Mouse (Mus musculus): ENCODE measurements around the gene Pias1. TPM values are rescaled to one million over a fixed set of nuclear protein-coding genes. Genes with fewer than 3 reads are reported as not detected.

Gene Pias1
- polyA plus RNA-seq, 1 experiment from 2014 or later, result 56.1 TPM

DNA sequence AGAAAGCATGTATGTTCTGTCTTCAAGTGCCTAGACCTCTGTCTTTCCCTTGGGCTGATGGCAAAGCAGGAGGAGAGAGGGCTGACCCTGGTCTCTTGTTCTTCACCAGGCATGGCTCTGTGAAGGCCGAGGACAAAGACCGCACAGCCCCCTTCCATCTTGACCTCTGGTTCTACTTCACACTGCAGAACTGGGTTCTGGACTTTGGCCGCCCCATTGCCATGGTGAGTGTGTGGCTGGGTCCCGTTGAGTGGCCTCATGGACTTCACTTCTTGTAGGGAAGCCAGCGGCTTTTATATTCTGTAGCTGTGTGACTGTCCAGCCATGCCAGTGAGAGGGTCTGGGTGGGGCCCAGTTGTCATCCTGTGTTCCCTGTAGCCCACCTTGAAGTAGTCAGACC is 143.3 kb downstream of the Pias1 start:
- peaks cover 16% of the 10 kb centered on the region for H3K4me1 ChIP-seq
- H3K9me3 ChIP-seq, result no peaks in the 10 kb centered on the region
- WGBS, result 95% methylated on average over 5 of the region's 5 CpGs
- no peak overlapping the region for H3K4me2 ChIP-seq (replicated peaks)
- H3K36me3 ChIP-seq, result peaks cover 14% of the 10 kb centered on the region
- H3K4me3 ChIP-seq, result no peak overlapping the region
- ATAC-seq (ENCODE audit: low FRiP score, low read depth), result no peak
- no peak overlapping the region for H3K27ac ChIP-seq
- no peak overlapping the region for H3K9ac ChIP-seq
- H3K27me3 ChIP-seq, result no peaks in the 10 kb centered on the region

- ATAC-seq (ENCODE audit: low FRiP score, low read depth), result no peak
- Histone ChIP-seq H3K27me3 (no peaks in the 10 kb centered on the region), H3K9ac (no peak overlapping the region), H3K9me3 (no peaks in the 10 kb centered on the region), H3K4me2 (replicated peaks) (no peak overlapping the region), H3K4me3 (no peak overlapping the region), H3K27ac (no peak overlapping the region), H3K4me1 (peaks cover 22% of the 10 kb centered on the region), H3K36me3 (peaks cover 6% of the 10 kb centered on the region)
- 80% methylated on average over 10 of the region's 10 CpGs for WGBS
Measured at GRCm38 (mm10) chr9:62843356-62844024, 144.2 kb downstream of the Pias1 start.

GRCm38 (mm10) chr9:62839172-62839770 is 148.5 kb downstream of the Pias1 start:
- Histone ChIP-seq H3K27ac (peak overlapping the region; percentile 85; the same call in 1 of the 2 replicates), H3K4me2 (replicated peaks) (peak overlapping the region; percentile 90), H3K4me1 (peaks cover 29% of the 10 kb centered on the region), H3K9me3 (no peaks in the 10 kb centered on the region), H3K9ac (peak overlapping the region; percentile 93), H3K4me3 (peak overlapping the region; percentile 71), H3K27me3 (no peaks in the 10 kb centered on the region), H3K36me3 (no peaks in the 10 kb centered on the region)
- ATAC-seq (ENCODE audit: low FRiP score, low read depth), result no peak
- 13% methylated on average over 14 of the region's 14 CpGs for WGBS

- peak; percentile 92 for ATAC-seq (ENCODE audit: low FRiP score, low read depth)
- Histone ChIP-seq H3K36me3 (no peaks in the 10 kb centered on the region), H3K4me2 (replicated peaks) (peak within 1 kb of the TSS; percentile 90), H3K27me3 (no peaks in the 10 kb centered on the region), H3K27ac (peak within 1 kb of the TSS; percentile 85), H3K4me3 (peak within 1 kb of the TSS; percentile 71), H3K9ac (peak within 1 kb of the TSS; percentile 93), H3K9me3 (no peaks in the 10 kb centered on the region), H3K4me1 (peaks cover 29% of the 10 kb centered on the region)
- under 1% methylated on average over 46 of the region's 48 CpGs for WGBS
Measured at GRCm38 (mm10) chr9:62838506-62839171, 149.1 kb downstream of the Pias1 start, which contains the start of gene Cln6. Gene Cln6 (plus strand): TSS chr9:62838785.

DNA sequence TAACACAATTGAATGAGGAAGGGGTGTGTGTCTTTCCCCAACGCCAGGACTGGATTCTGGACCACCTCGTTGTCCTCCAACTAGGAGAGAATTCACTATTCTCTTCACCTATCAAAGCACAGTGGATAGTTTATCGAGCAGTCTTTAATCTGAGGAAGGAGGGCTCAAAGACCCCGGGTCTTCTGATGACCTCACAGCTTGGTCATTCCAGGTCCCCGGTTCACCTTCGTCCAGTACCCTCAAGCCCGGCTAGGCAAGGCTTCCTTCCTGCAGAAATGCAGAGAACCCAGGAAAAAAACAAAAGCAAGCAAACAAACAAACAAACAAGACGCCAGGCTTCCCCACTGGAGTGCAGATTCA is 149.6 kb downstream of the Pias1 start:
- Histone ChIP-seq H3K4me3 (peak overlapping the region; percentile 71), H3K4me2 (replicated peaks) (peak overlapping the region; percentile 90), H3K27ac (peak overlapping the region; percentile 55; the same call in 1 of the 2 replicates), H3K4me1 (peaks cover 29% of the 10 kb centered on the region), H3K9ac (no peak overlapping the region), H3K9me3 (no peaks in the 10 kb centered on the region), H3K27me3 (no peaks in the 10 kb centered on the region), H3K36me3 (no peaks in the 10 kb centered on the region)
- 18% methylated on average over 8 of the region's 8 CpGs for WGBS
- ATAC-seq (ENCODE audit: low FRiP score, low read depth), result peak; percentile 17; the same call in 1 of the 2 replicates

- H3K9ac ChIP-seq, result no peak overlapping the region
- H3K4me3 ChIP-seq, result 0 out of 2 replicates have a peak overlapping the region, but pooled peaks have one; percentile 71
- peaks cover 29% of the 10 kb centered on the region for H3K4me1 ChIP-seq
- no peaks in the 10 kb centered on the region for H3K27me3 ChIP-seq
- no peak overlapping the region for H3K4me2 ChIP-seq (replicated peaks)
- H3K9me3 ChIP-seq, result no peaks in the 10 kb centered on the region
- ATAC-seq (ENCODE audit: low FRiP score, low read depth), result no peak
- 40% methylated on average over 3 of the region's 3 CpGs for WGBS
- peak overlapping the region; percentile 55; the same call in 1 of the 2 replicates for H3K27ac ChIP-seq
- no peaks in the 10 kb centered on the region for H3K36me3 ChIP-seq
Measured at GRCm38 (mm10) chr9:62837611-62838010, 150.1 kb downstream of the Pias1 start.

DNA sequence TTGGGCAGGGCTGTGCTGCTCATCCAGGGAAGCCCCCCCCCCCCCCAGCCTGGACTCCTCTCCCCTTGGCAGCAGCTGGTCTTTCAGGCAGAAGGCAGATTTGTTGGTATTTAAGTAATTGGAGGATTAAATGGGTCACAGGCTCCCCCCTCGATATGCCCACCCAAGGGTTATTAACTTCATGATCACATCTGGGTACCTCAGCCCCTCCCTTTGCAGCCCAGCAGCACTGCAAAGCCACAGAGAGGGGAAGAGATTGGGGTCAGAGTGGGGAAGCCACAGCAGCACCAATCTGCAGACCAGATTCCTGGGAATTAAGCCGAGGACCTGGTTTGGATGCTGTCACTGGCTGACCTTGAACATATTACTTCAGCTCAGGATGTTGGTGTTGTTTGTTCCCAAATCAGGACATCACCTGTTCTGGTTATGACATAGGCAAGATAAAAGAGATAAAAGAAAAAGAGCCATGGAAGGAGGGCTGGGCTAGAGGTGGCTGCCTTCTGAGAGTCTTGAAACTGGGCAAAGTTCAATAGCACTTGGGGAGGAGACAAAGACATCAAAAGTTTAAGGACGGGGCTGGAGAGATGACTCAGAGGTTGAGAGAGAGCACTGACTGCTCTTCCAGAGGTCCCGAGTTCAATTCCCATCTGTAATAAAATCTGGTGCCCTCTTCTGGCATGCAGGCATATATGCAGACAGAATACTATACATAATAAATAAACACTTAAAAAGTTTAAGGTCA is 151.8 kb downstream of the Pias1 start:
- ATAC-seq (ENCODE audit: low FRiP score, low read depth), result no peak
- no peak overlapping the region for H3K9ac ChIP-seq

DNA sequence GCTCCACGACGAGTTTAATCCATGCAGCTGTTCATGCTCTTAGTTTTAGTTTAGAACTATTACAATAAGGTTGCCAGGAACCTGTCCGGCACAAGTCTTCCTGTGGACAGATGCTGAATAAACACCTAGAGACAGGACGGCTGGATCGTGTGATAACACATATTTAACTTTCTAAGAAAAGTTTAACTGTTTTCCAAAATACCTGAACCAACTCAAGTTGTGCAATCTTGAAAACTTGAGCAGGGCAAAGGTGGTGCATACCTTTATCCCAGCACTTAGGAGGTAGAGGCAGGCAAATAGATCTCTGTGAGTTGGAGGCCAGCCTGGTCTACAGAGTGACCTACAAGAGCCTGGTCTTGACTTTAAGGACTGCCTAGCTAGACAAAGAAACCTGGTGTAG is 152.8 kb downstream of the Pias1 start:
- Histone ChIP-seq H3K4me2 (replicated peaks) (no peak overlapping the region), H3K9me3 (no peaks in the 10 kb centered on the region), H3K4me1 (peaks cover 20% of the 10 kb centered on the region), H3K27ac (no peak overlapping the region), H3K9ac (no peak overlapping the region), H3K4me3 (no peak overlapping the region), H3K27me3 (no peaks in the 10 kb centered on the region), H3K36me3 (no peaks in the 10 kb centered on the region)
- ATAC-seq (ENCODE audit: low FRiP score, low read depth), result no peak
- whole genome bisulfite sequencing, result 82% methylated on average over 5 of the region's 5 CpGs

More for the DNA sequence above, 151.8 kb downstream of the Pias1 start:
- H3K4me1 ChIP-seq, result peaks cover 29% of the 10 kb centered on the region
- no peak overlapping the region for H3K27ac ChIP-seq
- no peaks in the 10 kb centered on the region for H3K9me3 ChIP-seq
- no peaks in the 10 kb centered on the region for H3K36me3 ChIP-seq
- WGBS, result 47% methylated on average over 4 of the region's 4 CpGs
- no peaks in the 10 kb centered on the region for H3K27me3 ChIP-seq
- no peak overlapping the region for H3K4me2 ChIP-seq (replicated peaks)
- no peak overlapping the region for H3K4me3 ChIP-seq

DNA sequence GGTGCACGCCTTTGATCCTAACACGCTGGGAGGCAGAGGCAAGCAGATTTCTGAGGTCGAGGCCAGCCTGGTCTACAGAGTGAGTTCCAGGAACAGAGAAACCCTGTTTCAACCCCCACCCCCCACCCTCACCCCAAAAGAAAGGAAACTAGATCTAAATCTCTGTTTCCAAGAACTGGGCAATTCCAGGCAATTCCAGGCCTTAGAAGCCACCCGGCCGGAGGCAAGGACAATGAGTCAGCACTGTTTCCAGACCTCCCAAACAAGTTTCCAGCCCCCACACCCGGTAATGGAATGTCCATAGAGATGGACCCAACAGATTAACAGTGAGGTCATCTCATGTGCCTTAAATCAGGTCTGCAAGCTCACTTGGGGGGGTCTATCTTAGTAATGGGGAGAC is 157.8 kb downstream of the Pias1 start:
- H3K9ac ChIP-seq, result no peak overlapping the region
- H3K9me3 ChIP-seq, result no peaks in the 10 kb centered on the region
- no peak overlapping the region for H3K27ac ChIP-seq
- H3K4me1 ChIP-seq, result peaks cover 32% of the 10 kb centered on the region
- no peak overlapping the region for H3K4me3 ChIP-seq
- H3K27me3 ChIP-seq, result no peaks in the 10 kb centered on the region
- 84% methylated on average over 6 of the region's 6 CpGs for WGBS
- no peak overlapping the region for H3K4me2 ChIP-seq (replicated peaks)
- H3K36me3 ChIP-seq, result no peaks in the 10 kb centered on the region
- no peak for ATAC-seq (ENCODE audit: low FRiP score, low read depth)

DNA sequence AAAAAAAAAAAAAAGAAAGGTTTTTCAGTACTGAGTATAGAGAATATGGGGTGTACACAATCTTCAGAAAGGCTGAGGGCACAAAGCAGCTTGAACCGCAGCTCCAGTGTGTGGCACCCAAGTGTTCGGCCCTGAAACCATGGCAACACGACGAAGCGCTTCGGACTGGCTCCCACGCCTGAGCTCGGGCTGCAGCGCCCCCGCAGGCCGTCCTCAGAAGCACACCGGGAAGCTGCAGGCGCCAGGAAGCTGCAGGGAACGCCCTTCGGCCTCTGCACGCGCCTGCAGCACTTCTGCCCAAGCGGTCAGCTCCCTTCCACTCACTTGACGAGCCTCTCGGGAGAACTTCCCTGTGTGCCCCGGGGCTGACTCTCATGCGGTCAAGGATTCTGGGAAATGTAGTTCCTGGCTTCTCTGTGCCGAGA is 159.1 kb downstream of the Pias1 start:
- Histone ChIP-seq H3K9me3 (no peaks in the 10 kb centered on the region), H3K36me3 (no peaks in the 10 kb centered on the region), H3K4me2 (replicated peaks) (peak overlapping the region; percentile 61), H3K4me3 (peak overlapping the region; percentile 35), H3K4me1 (peaks cover 33% of the 10 kb centered on the region), H3K27me3 (no peaks in the 10 kb centered on the region), H3K9ac (0 out of 2 replicates have a peak overlapping the region, but pooled peaks have one; percentile 31), H3K27ac (peak overlapping the region; percentile 28; the same call in 1 of the 2 replicates)
- under 1% methylated on average over 23 of the region's 23 CpGs for WGBS
- ATAC-seq (ENCODE audit: low FRiP score, low read depth), result peak; percentile 92
